Mouse (Mus musculus) hindbrain, postnatal 0 days (tissue): ENCODE data around the gene Prkcz. TPM values are rescaled to one million over a fixed set of nuclear protein-coding genes. Genes with fewer than 3 reads are reported as not detected.

Experiments used
- ATAC-seq: fragments of 200-750 bp; cut with Nextera tagmentation; 2 replicates; pipeline ENCODE4 v1.8.0; 2017; ENCODE audit warnings: mild to moderate bottlenecking, moderate TSS enrichment, moderate library complexity
- DNase-seq: peaks from one replicate; pipeline ENCODE4 v3.0.0-alpha.2; 2015; ENCODE audit warnings: low spot score
- H3K27ac ChIP-seq: fragments of 300-500 bp; sonication (generic); 2 replicates; pipeline ENCODE4 v1.5.1; 2014; ENCODE audit warnings: mild to moderate bottlenecking
- H3K27me3 ChIP-seq: fragments of 300-500 bp; sonication (generic); 2 replicates; pipeline ENCODE4 v1.6.1; 2014; ENCODE audit warnings: low read length, mixed read lengths; ENCODE audit not compliant: insufficient read depth
- H3K36me3 ChIP-seq: fragments of 300-500 bp; sonication (generic); 2 replicates; pipeline ENCODE4 v1.6.1; 2014; ENCODE audit warnings: low read length, mixed read lengths; ENCODE audit not compliant: insufficient read depth
- H3K4me1 ChIP-seq: fragments of 300-500 bp; sonication (generic); 2 replicates; pipeline ENCODE4 v1.6.1; 2014; ENCODE audit warnings: antibody characterized with exemption, low read length, mixed read lengths; ENCODE audit not compliant: insufficient read depth
- H3K4me2 ChIP-seq: fragments of 300-500 bp; sonication (generic); 2 replicates; pipeline ENCODE4 v1.6.1; 2014; ENCODE audit warnings: low read depth, mild to moderate bottlenecking, low read length, moderate library complexity, mixed read lengths
- H3K4me3 ChIP-seq: fragments of 300-500 bp; sonication (generic); 2 replicates; pipeline ENCODE4 v1.5.1; 2014; ENCODE audit warnings: low read length
- H3K9ac ChIP-seq: fragments of 300-500 bp; sonication (generic); replicated peaks from 2 replicates; pipeline ENCODE4 v1.6.1; 2014; ENCODE audit warnings: mild to moderate bottlenecking, low read length, moderate library complexity, mixed read lengths
- H3K9me3 ChIP-seq: fragments of 300-500 bp; sonication (generic); 2 replicates; pipeline ENCODE4 v1.6.1; 2016; ENCODE audit warnings: low read length, mixed read lengths
- CTCF ChIP-seq: IDR thresholded peaks from 2 replicates; pipeline ENCODE4 v1.5.1; 2016; ENCODE audit warnings: antibody characterized with exemption, control low read depth, low read depth
- WGBS: fragments of 180-500 bp; shearing (Covaris S2); extraction: QIAGEN DNeasy Blood & Tissue Kit; methylation state at CpG from one replicate; pipeline ENCODE4 v1.1.7; 2014; 5-methylcytosine and 5-hydroxymethylcytosine counted together
- polyA plus RNA-seq: library from polyadenylated mRNA; unstranded; fragments of >200 nt; fragmentation: Nextera tagmentation; extraction: Ambion mirVana; gene quantifications from 2 replicates; pipeline ENCODE4 v1.2.1, GENCODE M21; 2015
- total RNA-seq: library from RNA; depleted of rRNA; stranded (reverse); fragments of >200 nt; gene quantifications from 2 replicates; pipeline ENCODE4 v1.2.3, GENCODE M21; 2014

Gene Prkcz
- total and polyA plus RNA-seq, 2 experiments from 2014 or later, result 84.2 to 85.1 TPM

DNA sequence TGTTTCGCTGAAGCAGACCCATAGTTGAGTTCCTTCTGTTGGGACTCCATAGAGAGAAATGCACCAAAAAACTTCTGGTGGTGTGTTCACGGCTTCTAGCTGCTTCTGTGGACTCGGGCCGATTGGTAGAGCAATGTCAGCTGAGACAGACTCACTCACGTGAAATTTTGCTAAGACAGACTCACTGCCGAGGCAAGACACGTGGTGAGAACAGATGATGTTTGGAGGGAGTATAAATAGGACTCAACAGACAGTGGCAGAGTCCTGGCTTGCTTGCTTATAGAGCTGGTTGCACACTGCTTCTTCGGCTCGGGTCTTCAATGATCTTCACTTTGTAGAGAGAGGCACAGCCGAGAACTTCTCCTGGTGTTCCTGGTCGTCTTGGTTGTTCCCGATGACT is 117.9 kb downstream of the Prkcz start:
- no peak for ATAC-seq
- 89% methylated on average over 12 of the region's 12 CpGs for WGBS
- no peak for TF ChIP-seq CTCF
- H3K27ac ChIP-seq, result no peak overlapping the region
- DNase-seq, result no peak
- H3K4me1 ChIP-seq, result no peaks in the 10 kb centered on the region
- no peak overlapping the region for H3K4me2 ChIP-seq
- no peak overlapping the region for H3K4me3 ChIP-seq
- H3K9ac ChIP-seq, result no peak overlapping the region
- no peaks in the 10 kb centered on the region for H3K9me3 ChIP-seq
- H3K36me3 ChIP-seq, result no peaks in the 10 kb centered on the region
- no peaks in the 10 kb centered on the region for H3K27me3 ChIP-seq

DNA sequence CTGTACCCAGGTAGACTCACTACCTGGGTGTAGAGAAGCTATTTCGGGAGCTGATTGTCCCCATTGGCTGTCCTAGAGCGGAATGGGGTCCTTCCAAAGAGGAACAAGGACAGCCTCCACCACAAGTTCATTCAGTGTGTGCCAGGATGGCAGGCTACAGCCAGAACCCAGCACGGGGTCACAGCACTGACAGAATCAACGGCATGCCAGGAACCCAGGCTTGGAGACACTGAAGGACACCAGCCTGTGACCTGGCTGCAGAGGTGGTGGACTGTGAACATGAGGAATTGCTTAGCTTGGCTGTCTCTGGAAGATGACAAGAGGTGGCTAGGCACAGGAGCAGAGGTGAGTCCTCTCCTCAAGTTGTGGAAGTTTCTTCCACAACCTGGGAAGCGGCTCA is 118.9 kb downstream of the Prkcz start:
- no peak overlapping the region for H3K27ac ChIP-seq
- H3K9me3 ChIP-seq, result no peaks in the 10 kb centered on the region
- H3K9ac ChIP-seq, result no peak overlapping the region
- H3K4me1 ChIP-seq, result peaks cover 2% of the 10 kb centered on the region; the same call in 1 of the 2 replicates
- WGBS, result 78% methylated on average over 5 of the region's 5 CpGs
- H3K4me2 ChIP-seq, result no peak overlapping the region
- H3K36me3 ChIP-seq, result no peaks in the 10 kb centered on the region
- no peak for ATAC-seq
- no peak for TF ChIP-seq CTCF
- H3K4me3 ChIP-seq, result no peak overlapping the region
- H3K27me3 ChIP-seq, result no peaks in the 10 kb centered on the region
- DNase-seq, result no peak

DNA sequence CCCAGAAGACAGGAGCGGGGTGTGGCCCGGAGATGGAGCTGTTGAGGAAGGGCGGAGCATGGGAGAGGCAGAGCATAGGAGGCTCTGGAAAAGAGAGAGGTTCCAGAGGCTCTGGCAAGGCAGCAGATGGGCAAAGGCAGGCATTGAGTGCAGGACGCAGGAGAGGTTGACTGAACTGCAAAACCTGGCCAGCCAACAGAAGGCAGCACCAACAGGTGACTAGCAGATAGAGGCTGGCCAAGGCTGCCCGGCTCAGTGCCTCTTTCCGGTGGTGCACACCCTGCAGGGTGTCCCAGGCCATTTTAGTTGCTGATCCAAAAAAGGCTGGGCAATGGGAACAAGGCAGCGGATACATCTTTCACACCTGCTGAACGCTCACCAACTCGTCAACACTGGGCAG is 119.4 kb downstream of the Prkcz start:
- no peak for TF ChIP-seq CTCF
- no peak overlapping the region for H3K27ac ChIP-seq
- no peaks in the 10 kb centered on the region for H3K27me3 ChIP-seq
- H3K4me1 ChIP-seq, result peaks cover 3% of the 10 kb centered on the region; the same call in 1 of the 2 replicates
- DNase-seq (no peak), ATAC-seq (no peak)
- no peak overlapping the region for H3K4me2 ChIP-seq
- no peak overlapping the region for H3K4me3 ChIP-seq
- H3K9ac ChIP-seq, result no peak overlapping the region
- WGBS, result 72% methylated on average over 9 of the region's 9 CpGs
- H3K9me3 ChIP-seq, result no peaks in the 10 kb centered on the region
- H3K36me3 ChIP-seq, result no peaks in the 10 kb centered on the region

DNA sequence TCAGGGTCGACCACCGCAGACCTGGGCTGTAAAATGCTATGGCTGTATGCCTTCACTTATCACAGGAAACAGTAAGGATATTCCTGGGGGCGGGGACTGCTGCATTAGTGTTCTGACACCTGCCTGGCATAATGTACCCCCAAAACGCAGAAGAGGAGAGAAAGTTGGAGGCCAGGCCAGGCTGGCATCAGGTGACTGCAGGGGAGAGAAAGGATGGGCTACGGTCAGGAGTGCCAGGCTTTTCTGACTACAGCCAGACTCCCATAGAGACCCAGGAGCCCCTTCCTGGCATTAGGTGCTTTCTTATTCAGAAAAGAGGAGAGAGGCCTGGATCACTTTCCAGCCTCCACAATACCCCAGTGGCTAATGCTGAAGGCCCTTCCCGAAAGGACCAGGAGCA is 121.7 kb downstream of the Prkcz start:
- WGBS, result 46% methylated on average over 6 of the region's 6 CpGs
- H3K27me3 ChIP-seq, result no peaks in the 10 kb centered on the region
- no peak for DNase-seq
- no peak for TF ChIP-seq CTCF
- ATAC-seq, result no peak
- peaks cover 20% of the 10 kb centered on the region for H3K4me1 ChIP-seq
- H3K9ac ChIP-seq, result no peak overlapping the region
- no peaks in the 10 kb centered on the region for H3K9me3 ChIP-seq
- no peaks in the 10 kb centered on the region for H3K36me3 ChIP-seq
- H3K27ac ChIP-seq, result no peak overlapping the region
- H3K4me2 ChIP-seq, result no peak overlapping the region
- no peak overlapping the region for H3K4me3 ChIP-seq

DNA sequence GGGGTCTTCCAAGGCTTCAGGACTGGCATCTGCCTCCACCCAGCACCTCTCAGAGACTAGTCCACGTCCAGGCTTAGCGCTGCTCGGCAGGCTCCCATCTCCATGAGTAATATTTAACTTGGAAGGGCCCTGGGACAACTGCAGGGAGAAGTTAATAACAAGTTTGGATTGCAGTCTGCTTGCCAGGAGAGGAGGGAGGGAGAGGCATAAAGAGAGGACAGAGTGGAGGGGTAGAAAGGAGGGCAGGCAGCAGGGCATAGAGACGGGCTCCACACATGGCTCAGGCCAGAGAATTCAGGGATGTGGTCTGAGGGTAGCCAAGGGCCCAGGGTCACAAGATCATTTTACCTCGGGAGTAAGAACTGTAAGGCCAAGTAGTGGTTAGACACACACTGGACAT is 122.9 kb downstream of the Prkcz start:
- H3K4me1 ChIP-seq, result peaks cover 32% of the 10 kb centered on the region
- DNase-seq (no peak), ATAC-seq (no peak)
- no peak overlapping the region for H3K27ac ChIP-seq
- H3K9me3 ChIP-seq, result no peaks in the 10 kb centered on the region
- H3K27me3 ChIP-seq, result no peaks in the 10 kb centered on the region
- H3K4me2 ChIP-seq, result no peak overlapping the region
- no peaks in the 10 kb centered on the region for H3K36me3 ChIP-seq
- H3K4me3 ChIP-seq, result no peak overlapping the region
- no peak for TF ChIP-seq CTCF
- H3K9ac ChIP-seq, result no peak overlapping the region
- 56% methylated on average over 5 of the region's 5 CpGs for WGBS

DNA sequence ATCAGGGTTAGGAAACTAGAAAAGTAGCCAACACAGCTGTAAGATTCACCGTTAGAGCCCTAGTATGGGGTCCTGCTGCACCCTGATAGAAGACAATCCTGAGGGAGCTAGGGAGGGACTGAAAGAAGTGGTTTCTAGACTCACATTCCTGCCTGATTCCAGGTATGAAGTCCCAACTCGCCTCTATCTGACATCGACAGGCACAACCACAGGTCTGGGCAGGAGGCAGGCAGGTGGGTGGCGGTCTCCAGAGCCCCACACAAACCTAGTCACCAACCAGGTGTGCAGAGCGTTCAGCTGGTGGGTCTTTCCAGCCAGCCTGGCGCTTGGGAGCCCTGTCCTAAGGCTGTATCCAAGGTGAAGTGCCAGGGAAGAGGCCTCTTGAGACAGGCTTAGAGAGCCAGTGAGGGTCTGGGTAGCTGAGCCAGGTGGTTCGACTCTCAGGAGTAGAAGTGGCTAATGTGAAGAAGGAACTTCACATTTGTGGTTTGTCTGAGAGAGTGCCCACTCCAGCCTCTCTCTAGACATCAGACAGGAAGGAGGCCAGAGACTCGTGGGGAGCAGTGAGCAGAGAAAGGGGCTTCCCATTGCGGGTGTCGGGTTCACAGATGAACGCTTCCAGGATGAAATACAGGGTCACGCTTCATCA is 124.3 kb downstream of the Prkcz start:
- Histone ChIP-seq H3K4me1 (peaks cover 32% of the 10 kb centered on the region), H3K4me3 (no peak overlapping the region), H3K9ac (no peak overlapping the region), H3K4me2 (no peak overlapping the region), H3K36me3 (no peaks in the 10 kb centered on the region), H3K27ac (peak overlapping the region; percentile 92; the same call in 1 of the 2 replicates), H3K9me3 (no peaks in the 10 kb centered on the region), H3K27me3 (no peaks in the 10 kb centered on the region)
- 69% methylated on average over 12 of the region's 12 CpGs for WGBS
- ATAC-seq (no peak), DNase-seq (no peak)
- no peak for TF ChIP-seq CTCF

DNA sequence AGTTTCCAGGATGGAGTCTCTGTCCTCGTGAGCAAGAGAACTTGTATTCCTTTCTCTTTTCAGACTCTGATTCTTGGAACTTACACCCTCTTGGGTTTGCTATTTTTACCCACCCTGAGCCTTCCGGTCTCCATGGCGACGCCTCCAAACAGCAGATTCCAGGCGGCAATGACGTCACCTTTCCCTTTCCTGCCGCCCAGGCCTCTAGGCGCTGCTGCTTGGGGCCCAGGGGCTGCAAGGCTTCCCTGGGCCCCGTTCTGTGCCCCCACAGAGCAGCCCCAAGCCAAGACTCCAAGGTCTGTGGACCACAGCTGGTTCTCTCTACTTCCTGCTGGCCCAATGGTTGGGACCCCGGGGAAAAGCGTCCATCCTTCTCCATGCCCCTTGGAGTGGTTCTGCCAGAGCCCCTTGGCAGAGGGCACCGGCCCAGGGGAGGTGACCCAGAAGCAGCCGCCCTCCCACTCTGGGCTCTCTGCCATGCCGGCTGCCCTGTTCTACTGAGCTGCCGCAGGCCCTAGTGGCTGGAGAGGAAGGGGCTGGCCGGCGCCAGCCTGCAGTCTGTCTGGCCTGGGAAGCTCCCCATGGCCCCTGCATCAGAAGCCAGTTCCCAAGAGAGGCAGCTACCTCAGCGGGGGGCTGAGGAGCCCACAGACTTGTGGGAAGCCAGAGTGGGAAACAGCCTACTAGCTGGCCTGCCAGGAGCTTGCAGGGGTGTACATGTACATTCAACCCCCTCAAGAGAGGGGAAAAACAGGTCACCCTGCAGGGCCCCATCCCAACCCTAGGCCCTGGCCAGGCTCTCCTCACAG is 125.6 kb downstream of the Prkcz start:
- peak overlapping the region; percentile 35; the same call in 1 of the 2 replicates for H3K9ac ChIP-seq
- peak; percentile 56 for TF ChIP-seq CTCF
- DNase-seq (peak; percentile 91), ATAC-seq (peak; percentile 92)
- H3K4me1 ChIP-seq, result peaks cover 32% of the 10 kb centered on the region
- no peaks in the 10 kb centered on the region for H3K9me3 ChIP-seq
- no peaks in the 10 kb centered on the region for H3K27me3 ChIP-seq
- peak overlapping the region; percentile 32 for H3K4me2 ChIP-seq
- H3K27ac ChIP-seq, result peak overlapping the region; percentile 92
- 8% methylated on average over 18 of the region's 18 CpGs for WGBS
- H3K4me3 ChIP-seq, result no peak overlapping the region
- H3K36me3 ChIP-seq, result no peaks in the 10 kb centered on the region
